Mouse (Mus musculus): Measurements from ENCODE around the gene Coq10b.

DNA sequence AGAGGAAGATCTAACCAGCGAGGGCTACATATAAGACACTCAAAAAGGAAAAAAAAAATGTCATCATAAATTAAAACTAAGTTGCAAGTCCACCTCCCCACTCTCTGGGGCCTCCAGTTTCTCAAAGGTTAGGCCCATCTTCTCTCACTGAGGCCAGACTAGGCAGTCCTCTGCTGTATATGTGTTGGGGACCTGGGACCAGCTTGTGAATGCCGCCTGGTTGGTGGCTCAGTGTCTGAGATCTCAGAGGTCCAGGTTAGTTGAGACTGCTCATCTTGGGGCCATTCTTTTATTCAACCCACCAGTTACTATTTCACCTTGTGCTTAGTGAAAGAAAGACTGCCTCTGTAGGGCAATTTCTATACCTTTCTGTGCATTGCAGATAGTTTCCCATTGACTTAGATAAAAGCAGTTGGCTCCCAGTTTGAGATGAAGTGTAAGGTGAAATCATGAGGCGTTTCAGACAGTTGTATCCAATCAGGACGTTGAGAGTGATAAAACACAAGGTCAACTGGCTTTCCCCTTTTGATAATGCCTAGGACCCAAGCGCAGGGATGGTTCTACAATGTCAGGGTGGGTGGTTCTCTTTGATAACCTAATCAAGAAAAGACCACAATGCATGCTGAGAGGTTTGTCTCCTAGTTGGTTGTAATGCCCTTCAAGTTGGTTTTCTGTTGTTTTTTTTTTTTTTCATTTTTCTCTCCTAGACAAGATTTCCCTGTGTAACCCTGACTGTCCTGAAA lies 23.3 kb downstream of the Coq10b start:
- TF ChIP-seq CTCF (IDR thresholded peaks at IDR 0.05) = no peak
- TF ChIP-seq POLR2A (IDR thresholded peaks at IDR 0.05; ENCODE audit: insufficient read depth, low read depth, low read length) = no peak
- no peak for TF ChIP-seq EP300 (IDR thresholded peaks at IDR 0.05; ENCODE audit: insufficient read depth, low read depth, low read length)

All from heart, adult 2 months (tissue).